Mouse (Mus musculus) gastrocnemius, adult 2 months (tissue): ENCODE measurements around the gene Lnpep. TPM values are rescaled to one million over a fixed set of nuclear protein-coding genes. Genes with fewer than 3 reads are reported as not detected.

Experiments used
- DNase-seq: peaks from one replicate; pipeline ENCODE4 v3.0.0; 2022
- H3K27ac ChIP-seq: fragments of 200-600 bp; 2 replicates; pipeline ENCODE4 v1.8.1; 2022; ENCODE audit warnings: mild to moderate bottlenecking
- H3K4me3 ChIP-seq: fragments of 200-600 bp; 2 replicates; pipeline ENCODE4 v1.8.1; 2022; ENCODE audit warnings: mild to moderate bottlenecking, moderate library complexity
- CTCF ChIP-seq: fragments of 200-600 bp; IDR thresholded peaks from 2 replicates; pipeline ENCODE4 v1.8.1; 2022; ENCODE audit warnings: antibody characterized with exemption, mild to moderate bottlenecking, moderate library complexity
- intact Hi-C: fragments of 180-260 bp; cut with DNase I; formaldehyde crosslinking; loops from one replicate; pipeline ENCODE4 v1.15.1; 2025
- total RNA-seq, 2 experiments: library from RNA; stranded (reverse); gene quantifications; 2 replicates each; pipeline ENCODE4 v1.2.3; 2021

The Lnpep gene
- total RNA-seq, 2 experiments from 2014 or later: 65.3 to 77.3 TPM

DNA sequence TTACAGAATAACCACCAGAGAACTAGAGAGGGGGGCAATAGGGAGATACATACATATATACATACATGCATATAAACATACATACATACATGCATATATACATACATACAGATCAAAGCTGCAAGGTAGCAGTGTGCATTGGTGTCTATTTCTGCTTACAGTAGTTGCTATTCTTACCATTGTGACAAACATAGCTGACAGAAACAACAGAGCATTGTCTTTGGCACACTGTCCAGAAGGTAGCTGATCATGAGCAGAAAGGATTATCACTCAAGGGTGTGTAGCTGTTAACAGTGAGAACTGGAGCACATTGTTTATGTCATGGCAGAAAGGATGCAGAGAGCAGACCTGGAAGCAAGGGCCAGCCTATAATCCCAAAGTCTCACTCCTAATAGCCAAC, 22.1 kb downstream of the Lnpep start:
- Histone ChIP-seq H3K27ac (peak overlapping the region; percentile 91), H3K4me3 (no peak overlapping the region; the same call in 1 of the 2 replicates)
- DNase-seq: no peak
- intact Hi-C loops: no loop called here
- TF ChIP-seq CTCF: no peak

DNA sequence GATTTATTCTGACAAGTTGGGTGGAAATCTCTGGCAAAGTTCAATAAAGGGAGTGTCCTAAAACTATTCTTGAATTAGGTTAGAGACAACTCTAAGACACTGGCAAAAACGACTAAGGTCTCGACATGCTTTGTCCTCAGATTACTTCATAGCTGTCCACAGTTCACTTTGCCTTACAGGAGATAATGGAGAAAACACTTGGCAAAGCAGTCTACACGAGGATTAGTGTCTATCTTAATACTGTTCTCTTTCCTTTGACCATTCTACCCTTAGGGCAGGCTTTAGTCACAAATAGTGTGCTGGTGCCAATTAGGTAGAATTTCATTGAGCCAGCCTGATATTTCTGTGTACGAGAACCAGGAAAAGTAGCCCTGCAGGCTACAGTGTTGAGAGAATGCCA, 22.5 kb downstream of the Lnpep start:
- H3K4me3 ChIP-seq: peak overlapping the region; percentile 3
- peak overlapping the region; percentile 91 for H3K27ac ChIP-seq
- intact Hi-C loops: no loop called here
- DNase-seq: no peak
- no peak for TF ChIP-seq CTCF

DNA sequence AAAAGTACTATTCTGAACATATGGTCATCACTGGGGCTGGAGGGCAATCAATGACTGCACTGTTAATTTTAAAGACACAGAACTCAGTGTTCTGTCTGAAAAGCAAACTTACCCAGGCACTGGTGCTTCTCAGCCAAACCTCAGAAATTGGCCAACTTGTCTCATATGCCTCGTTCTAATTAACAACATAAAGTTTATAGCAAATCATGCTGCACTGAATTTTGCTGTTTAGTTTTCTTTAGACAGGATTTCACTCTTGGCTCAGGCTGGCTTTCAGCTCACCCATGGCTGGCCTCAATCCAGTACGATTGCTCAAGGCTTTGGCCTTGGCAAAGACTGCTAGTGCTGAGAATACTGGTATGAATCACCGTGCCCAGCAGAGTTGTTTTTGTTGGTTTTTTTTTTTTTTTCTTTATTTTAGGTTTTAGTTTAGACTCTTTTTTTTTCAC, 24.0 kb downstream of the Lnpep start:
- intact Hi-C loops: loop anchor here (2.0 kb wide), 1 partner anchor 22 kb away; no protein-coding TSS in a partner anchor
- H3K27ac ChIP-seq: peak overlapping the region; percentile 91
- no peak for TF ChIP-seq CTCF
- peak; percentile 95 for DNase-seq
- peak overlapping the region; percentile 61 for H3K4me3 ChIP-seq

DNA sequence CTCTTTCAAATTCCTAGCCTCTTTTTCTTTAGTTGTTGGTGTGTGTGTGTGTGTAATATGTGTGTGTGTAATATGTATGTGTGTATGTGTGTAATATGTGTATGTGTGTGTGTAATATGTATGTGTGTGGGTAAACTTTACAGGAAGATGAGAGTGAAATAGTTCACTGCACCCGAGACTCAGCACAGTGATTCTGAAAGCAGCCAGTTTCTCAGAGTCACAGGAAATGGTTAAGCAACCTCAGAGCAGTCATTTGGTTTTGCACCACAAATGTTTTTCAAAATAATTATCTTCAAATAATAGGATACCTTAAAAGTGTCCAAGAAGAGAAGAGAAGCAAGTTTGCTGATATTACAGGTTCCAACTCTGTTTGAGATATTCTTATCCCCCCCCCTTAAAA, 24.8 kb downstream of the Lnpep start:
- TF ChIP-seq CTCF: no peak
- peak overlapping the region; percentile 61 for H3K4me3 ChIP-seq
- no peak for DNase-seq
- peak overlapping the region; percentile 91 for H3K27ac ChIP-seq
- intact Hi-C loops: loop anchor here (2.0 kb wide), 1 partner anchor 23 kb away; no protein-coding TSS in a partner anchor

DNA sequence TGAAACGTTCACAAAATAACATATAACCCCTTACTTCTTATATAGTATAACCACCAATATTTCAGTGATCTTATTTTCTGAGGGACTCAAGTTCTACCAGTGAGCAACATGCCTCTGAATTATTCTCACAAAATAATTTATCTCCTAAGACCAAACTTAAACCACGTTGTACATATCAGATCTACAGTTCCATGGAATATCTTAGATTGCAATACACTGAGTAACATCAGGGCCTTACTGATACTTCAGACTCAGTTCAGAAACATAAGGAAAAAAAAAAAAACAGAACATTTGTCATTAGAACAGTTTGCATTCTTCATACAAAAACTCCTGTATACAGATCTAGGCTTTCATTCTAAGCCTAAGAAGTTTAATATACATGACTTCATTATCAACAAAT, 26.5 kb downstream of the Lnpep start:
- TF ChIP-seq CTCF: no peak
- H3K27ac ChIP-seq: peak overlapping the region; percentile 91; the same call in 1 of the 2 replicates
- no peak overlapping the region for H3K4me3 ChIP-seq
- intact Hi-C loops: no loop called here
- no peak for DNase-seq

DNA sequence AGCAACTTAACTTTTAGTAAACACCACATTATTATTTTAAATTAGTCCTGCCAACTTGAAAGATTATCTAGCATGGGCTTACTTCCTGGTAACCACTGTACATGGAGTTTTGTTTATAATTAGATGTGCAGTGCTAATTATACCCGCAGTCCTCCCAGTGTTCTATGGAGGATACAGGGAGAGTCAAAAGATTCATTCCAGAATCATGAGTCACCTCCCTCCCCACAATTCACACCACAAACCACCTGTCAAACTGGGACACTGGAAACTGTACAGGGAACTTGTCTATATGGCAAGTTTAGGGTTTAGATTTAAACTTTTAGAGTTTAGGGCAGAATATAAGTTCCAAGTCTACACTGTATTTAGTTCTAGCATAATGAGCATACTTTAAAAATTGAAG, 31.9 kb downstream of the Lnpep start:
- Histone ChIP-seq H3K4me3 (no peak overlapping the region), H3K27ac (peak overlapping the region; percentile 88)
- TF ChIP-seq CTCF: no peak
- intact Hi-C loops: no loop called here
- DNase-seq: no peak

DNA sequence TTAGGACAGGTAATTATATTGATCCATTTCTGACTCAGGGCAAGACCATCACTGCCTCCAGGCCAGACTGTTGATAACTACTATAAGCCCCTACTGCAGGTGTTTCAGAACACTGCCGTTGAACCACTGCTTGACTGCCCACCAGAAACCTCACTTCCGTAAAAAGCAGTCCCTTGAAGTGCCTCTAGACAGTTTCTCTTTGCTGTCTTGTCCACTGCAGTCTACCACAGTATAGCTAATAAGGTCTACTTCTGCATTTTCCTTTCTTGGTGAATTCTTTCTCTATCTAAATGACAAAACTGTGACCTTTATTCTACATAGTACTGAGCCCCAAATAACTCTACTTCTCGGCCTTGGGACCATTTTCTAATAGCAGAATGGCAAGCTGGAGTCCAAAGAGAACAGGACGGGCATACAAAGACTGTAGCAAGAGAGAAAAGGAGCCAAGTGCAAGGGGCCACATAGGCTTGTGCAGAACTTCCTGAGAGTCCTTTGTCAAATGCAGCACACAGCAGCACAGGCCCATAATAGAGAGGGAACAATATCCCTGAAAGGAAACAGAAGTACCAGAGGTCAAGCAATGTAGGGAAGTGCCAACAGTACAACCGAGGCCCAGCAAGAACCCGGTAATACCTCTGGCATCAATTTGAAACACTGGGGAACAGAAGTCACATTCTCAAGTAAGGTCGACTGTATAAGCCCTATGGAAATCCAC, 37.4 kb downstream of the Lnpep start:
- H3K4me3 ChIP-seq: no peak overlapping the region
- no peak for DNase-seq
- TF ChIP-seq CTCF: no peak
- intact Hi-C loops: loop anchor here (5.0 kb wide), 1 partner anchor 35 kb away; no protein-coding TSS in a partner anchor
- H3K27ac ChIP-seq: peak overlapping the region; percentile 35; the same call in 1 of the 2 replicates

DNA sequence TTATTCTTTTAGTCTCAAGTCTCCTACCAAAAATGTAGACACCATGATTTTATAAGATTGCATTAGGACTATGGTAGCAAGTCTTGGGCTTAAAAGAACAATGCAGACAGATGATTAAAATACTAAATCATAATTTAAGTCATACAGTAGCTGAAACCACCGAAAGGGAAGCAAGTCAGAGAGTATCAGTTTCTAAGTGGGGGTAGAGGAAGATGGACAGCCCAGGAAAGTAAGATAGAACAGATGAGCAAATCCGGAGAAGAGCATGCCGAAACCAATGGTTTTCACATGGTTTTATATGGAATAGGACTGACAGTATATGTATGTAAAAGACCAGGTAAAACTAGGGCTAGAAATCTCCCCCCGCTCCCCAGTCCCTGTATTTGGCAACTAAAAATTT, 39.7 kb downstream of the Lnpep start:
- Histone ChIP-seq H3K4me3 (no peak overlapping the region), H3K27ac (peak overlapping the region; percentile 21; the same call in 1 of the 2 replicates)
- TF ChIP-seq CTCF: no peak
- DNase-seq: no peak
- intact Hi-C loops: loop anchor here (5.0 kb wide), 1 partner anchor 37 kb away; no protein-coding TSS in a partner anchor

DNA sequence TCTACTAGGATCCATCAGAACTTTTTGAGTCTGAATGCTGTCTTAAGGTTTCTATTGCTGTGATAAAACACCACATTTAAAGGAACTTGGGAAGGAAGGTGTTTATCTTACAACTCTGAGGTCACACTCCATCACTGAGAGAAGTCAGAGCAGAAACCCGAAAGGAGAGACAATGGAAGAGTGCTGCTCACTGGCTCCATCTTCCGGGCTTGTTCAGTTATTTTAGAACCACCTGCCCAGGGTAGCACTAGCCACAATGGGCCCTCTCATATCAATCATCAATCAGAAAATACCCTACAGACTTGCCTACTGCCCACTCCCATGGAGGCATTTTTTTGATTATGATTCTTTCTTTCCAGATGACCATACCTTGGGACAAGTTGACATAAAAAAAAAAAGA, 41.0 kb downstream of the Lnpep start:
- no peak for DNase-seq
- no peak overlapping the region for H3K4me3 ChIP-seq
- TF ChIP-seq CTCF: no peak
- intact Hi-C loops: no loop called here
- no peak overlapping the region for H3K27ac ChIP-seq

DNA sequence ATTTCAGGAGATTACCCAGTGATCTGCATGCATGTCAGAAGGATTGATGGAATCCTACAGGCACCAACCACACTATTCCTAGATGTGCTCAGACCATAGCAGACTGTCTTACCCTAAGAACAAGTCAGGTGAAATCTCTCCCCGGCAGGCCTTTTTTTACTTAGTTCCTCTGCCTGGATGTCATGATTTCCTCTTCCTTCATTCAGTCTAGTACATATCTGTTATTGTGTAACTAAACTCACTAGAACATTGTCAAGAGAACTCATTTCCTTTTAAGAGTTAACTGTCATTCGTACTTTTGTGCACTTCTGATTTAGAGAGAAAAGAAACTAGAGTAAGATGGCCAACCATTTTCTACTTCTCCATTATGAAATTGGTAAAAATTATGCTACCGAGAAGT, 43.6 kb downstream of the Lnpep start:
- DNase-seq: no peak
- TF ChIP-seq CTCF: no peak
- Histone ChIP-seq H3K4me3 (no peak overlapping the region), H3K27ac (no peak overlapping the region)
- intact Hi-C loops: no loop called here

DNA sequence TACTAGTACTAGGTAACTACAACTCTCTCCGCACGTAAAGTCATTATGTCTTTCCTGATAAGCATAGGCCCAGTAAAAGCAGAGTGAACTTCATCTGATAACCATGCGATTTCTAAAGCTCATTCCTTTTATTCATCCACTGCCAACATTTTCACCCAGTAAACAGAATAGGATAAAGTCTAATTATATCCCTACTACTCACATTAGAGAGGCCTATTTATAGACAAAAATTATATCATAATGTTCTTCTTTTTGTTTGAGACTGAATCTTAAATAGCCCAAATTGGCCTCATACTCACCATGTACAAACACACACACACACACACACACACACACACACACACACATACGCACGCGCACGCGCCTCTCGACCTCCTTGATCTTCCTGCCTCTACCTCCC, 48.5 kb downstream of the Lnpep start:
- Histone ChIP-seq H3K4me3 (no peak overlapping the region), H3K27ac (peak overlapping the region; percentile 60)
- DNase-seq: no peak
- intact Hi-C loops: no loop called here
- no peak for TF ChIP-seq CTCF

DNA sequence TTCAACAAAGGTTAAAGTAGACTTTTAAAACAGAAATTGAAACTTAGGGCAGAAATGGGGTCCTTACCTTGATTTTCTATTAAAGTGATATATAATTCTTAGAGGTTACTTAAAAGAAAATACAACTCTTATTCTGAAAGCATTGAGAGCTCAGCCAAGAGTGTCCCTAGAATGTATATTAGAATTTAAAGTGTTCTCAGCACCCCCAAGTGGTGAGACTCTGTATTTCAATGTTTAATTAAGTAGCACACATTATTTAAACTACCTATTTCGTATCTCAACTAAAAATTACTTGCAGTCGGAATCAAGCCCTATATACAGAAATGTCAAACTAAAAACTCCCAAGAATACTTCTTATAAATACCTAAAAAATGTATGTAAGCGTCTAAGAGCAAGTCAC, 57.8 kb downstream of the Lnpep start:
- DNase-seq: no peak
- peak; percentile 66 for TF ChIP-seq CTCF
- intact Hi-C loops: loop anchor here (10.0 kb wide), 1 partner anchor 172 kb away; no protein-coding TSS in a partner anchor
- Histone ChIP-seq H3K4me3 (no peak overlapping the region), H3K27ac (no peak overlapping the region)

DNA sequence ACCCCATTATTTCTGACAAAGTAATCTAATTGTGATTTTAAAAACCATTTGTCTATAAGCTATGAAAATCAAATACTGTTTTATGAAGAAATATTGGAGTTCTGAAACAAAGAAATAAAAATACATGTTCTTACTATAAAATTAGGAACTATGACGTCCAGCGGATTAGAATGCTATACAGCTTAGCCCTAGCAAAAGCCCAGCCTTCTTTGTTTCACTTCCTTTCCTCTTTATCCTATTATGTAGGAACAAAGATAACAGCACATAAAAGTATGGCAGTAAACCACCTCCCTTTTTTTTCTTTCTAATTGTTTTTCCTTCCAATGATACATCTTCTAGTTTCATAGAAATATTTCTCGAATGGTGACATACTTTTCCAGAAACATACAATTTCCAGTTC, 75.9 kb downstream of the Lnpep start:
- DNase-seq: no peak
- TF ChIP-seq CTCF: no peak
- no peak overlapping the region for H3K27ac ChIP-seq
- no peak overlapping the region for H3K4me3 ChIP-seq
- intact Hi-C loops: no loop called here

DNA sequence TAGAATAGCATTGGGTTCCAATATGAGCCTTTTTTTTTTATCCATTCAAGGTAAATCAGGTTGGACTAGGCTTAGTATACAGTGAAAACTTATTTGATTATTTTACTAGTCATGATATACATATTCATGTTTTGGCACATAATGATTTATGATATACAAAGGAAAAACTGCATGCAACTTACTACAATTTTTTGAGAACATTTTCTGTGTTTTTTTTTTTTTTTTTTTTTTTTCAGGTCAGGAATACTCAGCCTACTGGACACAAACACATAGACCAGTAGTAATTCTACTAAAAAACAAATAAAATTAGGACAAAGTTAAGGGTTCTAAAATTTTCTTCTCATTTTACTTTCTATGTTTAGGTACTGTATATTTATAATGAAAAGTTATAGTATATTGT, 93.5 kb downstream of the Lnpep start:
- Histone ChIP-seq H3K4me3 (no peak overlapping the region), H3K27ac (no peak overlapping the region)
- no peak for TF ChIP-seq CTCF
- intact Hi-C loops: no loop called here
- DNase-seq: no peak
